Mouse (Mus musculus) ES-E14 (cell line): Measurements from ENCODE around the gene Pigg.
"Not testable (repeated sequence)": the region's sequence is repeated elsewhere in the genome, so short reads cannot be mapped to it uniquely, and the experiment has no call there.

Experiments used
- CHD2 ChIP-seq: IDR thresholded peaks from 2 replicates; pipeline ENCODE4 v1.6.1; 2014; ENCODE audit warnings: mild to moderate bottlenecking, low read depth, low read length, inconsistent platforms
- HCFC1 ChIP-seq: IDR thresholded peaks from 2 replicates; pipeline ENCODE4 v1.6.1; 2012; ENCODE audit warnings: low read length, inconsistent platforms, borderline replicate concordance; ENCODE audit not compliant: insufficient read depth
- MAFK ChIP-seq: IDR thresholded peaks from 2 replicates; pipeline ENCODE4 v1.6.1; 2014; ENCODE audit warnings: mild to moderate bottlenecking, low read depth, low read length, inconsistent platforms; ENCODE audit not compliant: insufficient read depth
- ZC3H11A ChIP-seq: IDR thresholded peaks from 2 replicates; pipeline ENCODE4 v1.6.1; 2012; ENCODE audit warnings: low read depth, mild to moderate bottlenecking, inconsistent platforms, low read length, borderline replicate concordance
- ZNF384 ChIP-seq: IDR thresholded peaks from 2 replicates; pipeline ENCODE4 v1.6.1; 2012; ENCODE audit warnings: low read depth, low read length, inconsistent platforms

DNA sequence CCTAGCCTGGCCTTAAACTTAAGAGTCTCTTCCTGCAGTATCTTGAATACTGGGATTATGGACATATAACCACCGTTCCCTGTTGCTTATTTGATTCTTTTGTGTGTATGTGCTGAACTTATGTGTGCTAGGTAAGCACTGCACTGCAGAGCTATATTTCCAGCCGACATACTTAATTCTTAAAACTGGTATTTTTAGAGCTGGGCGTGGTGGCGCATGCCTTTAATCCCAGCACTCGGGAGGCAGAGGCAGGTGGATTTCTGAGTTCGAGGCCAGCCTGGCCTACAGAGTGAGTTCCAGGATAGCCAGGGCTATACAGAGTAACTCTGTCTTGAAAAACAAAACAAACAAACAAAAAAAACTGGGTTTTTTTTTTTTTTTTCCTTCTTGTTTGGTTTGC lies 41.1 kb upstream of the Pigg start:
- not testable (repeated sequence) for TF ChIP-seq HCFC1, ZC3H11A, CHD2, MAFK, ZNF384
